In genomic region chrX:60892098-60892800, GRCm38 (mm10) we compare ENCODE assay signal across 9 mouse cellular contexts. TPM values are rescaled to one million over a fixed set of nuclear protein-coding genes. Genes with fewer than 3 reads are reported as not detected.
A peak's percentile ranks its signal among the peaks of the same experiment; 100 is the strongest.
DNase-seq lines count a peak whose midpoint lies in the region; ATAC-seq and TF ChIP-seq lines count a peak whose summit lies in the region.
"Had no signal": no experiment of that assay in that cellular context is flagged by ENCODE, and none has a peak within 500 bp of the region (broad histone marks: within the 10 kb centered on the region; RNA-seq: fewer than 3 reads in every experiment).

No protein-coding gene starts in this region.

- TF ChIP-seq POLR2A in kidney, adult 2 months (IDR thresholded peaks at IDR 0.05; ENCODE audit: low read depth, low read length) = no peak

- no peaks in the 10 kb centered on the region for H3K36me3 ChIP-seq in kidney, adult 2 months (ENCODE audit: control insufficient read depth, insufficient read depth, low read length)
- no peaks in the 10 kb centered on the region for H3K36me3 ChIP-seq in hindbrain, embryonic 13.5 days
- H3K36me3 ChIP-seq in liver, postnatal 0 days (replicated peaks; ENCODE audit: insufficient read depth, low read length) = no peaks in the 10 kb centered on the region

- no peaks in the 10 kb centered on the region for H3K9me3 ChIP-seq in hindbrain, embryonic 13.5 days
- no peaks in the 10 kb centered on the region for H3K9me3 ChIP-seq in liver, postnatal 0 days (ENCODE audit: low read length)

- WGBS in kidney, adult 2 months = under 1% methylated on average over 61 of the region's 102 CpGs
- WGBS in hindbrain, embryonic 13.5 days = 22% methylated on average over 49 of the region's 102 CpGs
- 34% methylated on average over 29 of the region's 102 CpGs for WGBS in liver, postnatal 0 days (ENCODE audit: insufficient replicate concordance)

- ATAC-seq in hindbrain, embryonic 13.5 days (ENCODE audit: low FRiP score) = peak; percentile 65
- no peak for ATAC-seq in liver, postnatal 0 days
- ATAC-seq in monocyte, adult 5-6 weeks (replicated peaks; ENCODE audit: insufficient number of reproducible peaks, low FRiP score, low TSS enrichment, poor library complexity, severe bottlenecking) = no peak

- peak; percentile 14 for DNase-seq in kidney, adult 2 months
- no peak for DNase-seq in kidney, postnatal 25 days
- DNase-seq in R1 (ENCODE audit: low read depth, low spot score) = peak; percentile 11
- DNase-seq in cerebellum, postnatal 4 days (ENCODE audit: low spot score in 2 of 2) = peak; percentile 21 to 31
- peak; percentile 20 for DNase-seq in liver, postnatal 0 days
- no peak for DNase-seq in thymus, postnatal 10 days (ENCODE audit: low spot score in 2 of 2)

- no peaks in the 10 kb centered on the region for H3K4me1 ChIP-seq in kidney, adult 2 months (ENCODE audit: control insufficient read depth, insufficient read depth, low read length)
- peaks cover 17% of the 10 kb centered on the region for H3K4me1 ChIP-seq in hindbrain, embryonic 13.5 days (replicated peaks)
- no peaks in the 10 kb centered on the region for H3K4me1 ChIP-seq in liver, postnatal 0 days (ENCODE audit: insufficient read depth)

- H3K4me3 ChIP-seq in kidney, adult 2 months (ENCODE audit: insufficient read depth, low read depth, low read length) = peak overlapping the region; percentile 41
- peak overlapping the region; percentile 55 for H3K4me3 ChIP-seq in hindbrain, embryonic 13.5 days
- peak overlapping the region; percentile 32 for H3K4me3 ChIP-seq in liver, postnatal 0 days (ENCODE audit: low read depth, low read length)

- peaks cover 2% of the 10 kb centered on the region for H3K27me3 ChIP-seq in kidney, adult 2 months (replicated peaks; ENCODE audit: control insufficient read depth, insufficient read depth, low read length)
- H3K27me3 ChIP-seq in hindbrain, embryonic 13.5 days = peaks cover 45% of the 10 kb centered on the region
- H3K27me3 ChIP-seq in liver, postnatal 0 days (ENCODE audit: insufficient read depth, low read length) = peaks cover 70% of the 10 kb centered on the region

- peak overlapping the region; percentile 66 for H3K4me2 ChIP-seq in hindbrain, embryonic 13.5 days
- peak overlapping the region; percentile 64 for H3K4me2 ChIP-seq in liver, postnatal 0 days (ENCODE audit: low read depth, low read length)

- TF ChIP-seq EP300 in liver, postnatal 0 days (IDR thresholded peaks at IDR 0.05; ENCODE audit: low read depth) = no peak

- peak overlapping the region; percentile 70 for H3K9ac ChIP-seq in hindbrain, embryonic 13.5 days
- H3K9ac ChIP-seq in liver, postnatal 0 days (replicated peaks) = no peak overlapping the region

- no peak for TF ChIP-seq CTCF in kidney, adult 2 months (conservative IDR thresholded peaks at IDR 0.05; ENCODE audit: insufficient read depth, insufficient read length, low read depth, low read length)
- no peak for TF ChIP-seq CTCF in liver, postnatal 0 days (IDR thresholded peaks at IDR 0.05; ENCODE audit: low read depth)

- no peak overlapping the region for H3K27ac ChIP-seq in kidney, adult 2 months (ENCODE audit: insufficient read depth, low read depth, low read length)
- no peak overlapping the region for H3K27ac ChIP-seq in hindbrain, embryonic 13.5 days
- H3K27ac ChIP-seq in liver, postnatal 0 days (ENCODE audit: low read depth) = no peak overlapping the region
- H3K27ac ChIP-seq: macrophage had no signal

RNA-seq across cellular contexts. Expression of gene Sox3, which starts 1.0 kb away (rescaled TPM):
- not detected in 2 replicates for polyA plus RNA-seq in kidney, adult 2 months (2012; rRNA removed)
- polyA plus RNA-seq in hindbrain, embryonic 13.5 days (2015; fragmentation: Nextera tagmentation; extraction: Ambion mirVana) = 1.1 and 1.3 TPM in 2 replicates
- polyA plus RNA-seq in liver, postnatal 0 days (2015; fragmentation: Nextera tagmentation; extraction: Ambion mirVana) = not detected in 2 replicates
- not detected in 3 replicates for total RNA-seq in monocyte, adult 5-6 weeks (2017)
- polyA plus RNA-seq: macrophage had no signal

Comparison
In these comparisons a context has a peak if more than half of its experiments do, and no peak if none do; other contexts are left out.
1. DNase-seq: peak in kidney, adult 2 months (single experiment), R1 (single experiment), cerebellum, postnatal 4 days (2 of 2) and liver, postnatal 0 days (single experiment); none in kidney, postnatal 25 days (0 of 2) and thymus, postnatal 10 days (0 of 2).
2. Peak in every context shown above with its lines, with median percentiles within 50 percentile points of each other: H3K4me3 ChIP-seq.